Mouse (Mus musculus): ENCODE measurements around the gene Exoc6b. TPM values are rescaled to one million over a fixed set of nuclear protein-coding genes. Genes with fewer than 3 reads are reported as not detected.

Gene Exoc6b
- polyA plus RNA-seq, 1 experiment from 2014 or later, result 6.7 TPM

DNA sequence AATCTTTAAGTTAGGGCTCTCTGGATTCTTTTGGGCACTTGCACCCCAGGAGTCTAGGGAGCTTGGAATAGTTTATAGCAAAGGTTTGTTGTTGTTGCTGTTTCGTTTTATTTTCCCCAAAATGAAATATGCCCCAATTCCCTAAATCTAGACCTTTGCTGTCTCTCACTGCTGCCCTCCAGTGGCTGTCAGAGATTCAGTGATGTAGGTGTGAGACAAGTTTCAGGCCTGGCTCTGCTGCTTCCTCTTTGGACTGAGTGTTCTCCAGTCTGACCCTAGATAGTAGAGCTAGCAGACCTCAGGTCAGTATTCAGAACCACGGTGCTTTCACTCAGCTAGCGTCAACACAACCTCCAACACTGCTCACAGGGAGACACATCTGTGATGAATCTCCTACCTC, 332.4 kb downstream of the Exoc6b start:
- Histone ChIP-seq H3K4me2 (replicated peaks; ENCODE audit: low read depth) (no peak overlapping the region), H3K9ac (ENCODE audit: low read depth, low read length) (no peak overlapping the region), H3K4me1 (replicated peaks; ENCODE audit: control insufficient read depth, insufficient read depth, low read length) (no peaks in the 10 kb centered on the region), H3K27me3 (replicated peaks; ENCODE audit: control insufficient read depth, insufficient read depth, low read length) (no peaks in the 10 kb centered on the region), H3K27ac (ENCODE audit: low read depth, low read length) (no peak overlapping the region), H3K36me3 (ENCODE audit: control insufficient read depth, insufficient read depth) (no peaks in the 10 kb centered on the region), H3K4me3 (ENCODE audit: low read depth, low read length) (no peak overlapping the region), H3K9me3 (ENCODE audit: control insufficient read depth) (no peaks in the 10 kb centered on the region)
- 55% methylated on average over 3 of the region's 3 CpGs for WGBS
- TF ChIP-seq CTCF (IDR thresholded peaks at IDR 0.05; ENCODE audit: low read depth), result peak; percentile 80
- ATAC-seq, result no peak

DNA sequence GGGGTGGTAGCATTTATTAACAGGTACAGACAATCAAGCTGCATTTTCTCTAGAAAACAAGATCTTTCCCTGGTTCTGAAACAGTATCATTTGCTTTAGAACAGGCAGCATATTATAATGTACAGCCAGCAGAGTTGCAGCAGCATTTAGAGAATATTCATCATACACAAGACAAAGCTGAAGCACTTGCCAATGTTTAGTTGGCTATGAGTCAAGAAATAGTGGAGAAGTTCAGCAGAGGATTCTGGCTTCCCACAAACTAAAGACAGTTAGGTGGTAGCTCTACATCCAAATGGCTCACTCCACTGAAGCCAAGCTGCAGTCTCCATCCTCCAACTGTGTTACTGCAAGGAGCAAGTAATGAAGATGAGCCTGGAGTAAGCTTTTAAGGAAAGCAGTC, 342.4 kb downstream of the Exoc6b start:
- Histone ChIP-seq H3K9me3 (ENCODE audit: control insufficient read depth) (no peaks in the 10 kb centered on the region), H3K9ac (ENCODE audit: low read depth, low read length) (no peak overlapping the region), H3K27ac (ENCODE audit: low read depth, low read length) (no peak overlapping the region), H3K4me1 (replicated peaks; ENCODE audit: control insufficient read depth, insufficient read depth, low read length) (no peaks in the 10 kb centered on the region), H3K36me3 (ENCODE audit: control insufficient read depth, insufficient read depth) (no peaks in the 10 kb centered on the region), H3K27me3 (replicated peaks; ENCODE audit: control insufficient read depth, insufficient read depth, low read length) (no peaks in the 10 kb centered on the region), H3K4me3 (ENCODE audit: low read depth, low read length) (no peak overlapping the region), H3K4me2 (replicated peaks; ENCODE audit: low read depth) (no peak overlapping the region)
- ATAC-seq, result no peak
- TF ChIP-seq CTCF (IDR thresholded peaks at IDR 0.05; ENCODE audit: low read depth), result no peak

DNA sequence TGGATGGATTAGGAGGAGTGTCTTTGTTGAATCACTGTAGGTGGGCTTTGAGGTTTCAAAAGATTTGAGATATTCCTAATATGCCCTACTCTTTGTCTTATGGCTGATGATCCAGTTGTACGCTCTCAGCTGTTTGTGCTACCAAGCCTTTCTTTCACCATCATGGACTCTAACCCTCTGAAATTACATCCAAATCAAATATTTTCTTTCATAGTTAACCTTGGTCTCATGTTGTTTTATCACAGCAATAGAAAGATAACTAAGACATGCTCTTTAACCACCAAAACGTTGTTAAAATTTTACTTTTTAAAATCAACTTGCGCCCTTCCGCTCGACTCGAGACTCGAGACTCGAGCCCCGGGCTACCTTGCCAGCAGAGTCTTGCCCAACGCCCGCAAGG, 356.1 kb downstream of the Exoc6b start:
- WGBS, result 87% methylated on average over 11 of the region's 11 CpGs
- H3K9ac ChIP-seq (ENCODE audit: low read depth, low read length), result no peak overlapping the region

DNA sequence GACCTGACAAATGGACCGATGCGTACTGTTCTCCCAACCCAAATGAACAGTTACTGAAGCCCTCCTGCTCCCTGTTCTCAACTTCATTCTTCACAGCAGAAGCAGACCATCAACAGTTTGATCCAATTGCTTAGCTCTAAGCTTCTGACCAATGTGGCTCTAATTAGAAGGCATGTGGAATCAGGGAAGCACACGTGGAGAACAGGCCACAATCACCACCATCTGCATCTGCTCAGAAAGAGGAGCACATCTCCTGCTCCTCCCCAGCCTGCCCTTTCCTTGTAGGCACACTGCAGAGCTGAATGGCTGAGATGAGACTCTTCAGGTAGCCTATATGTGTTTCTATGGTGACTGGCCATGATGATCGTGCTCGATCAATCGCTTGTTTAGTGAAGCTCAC, 358.5 kb downstream of the Exoc6b start:
- no peaks in the 10 kb centered on the region for H3K9me3 ChIP-seq (ENCODE audit: control insufficient read depth)
- H3K9ac ChIP-seq (ENCODE audit: low read depth, low read length), result no peak overlapping the region
- H3K27ac ChIP-seq (ENCODE audit: low read depth, low read length), result no peak overlapping the region
- H3K36me3 ChIP-seq (ENCODE audit: control insufficient read depth, insufficient read depth), result no peaks in the 10 kb centered on the region
- ATAC-seq, result no peak
- 0 out of 2 replicates have a peak, but pooled peaks cover 4% of the 10 kb centered on the region for H3K4me1 ChIP-seq (replicated peaks; ENCODE audit: control insufficient read depth, insufficient read depth, low read length)
- H3K4me2 ChIP-seq (replicated peaks; ENCODE audit: low read depth), result no peak overlapping the region
- TF ChIP-seq CTCF (IDR thresholded peaks at IDR 0.05; ENCODE audit: low read depth), result no peak
- no peak overlapping the region for H3K4me3 ChIP-seq (ENCODE audit: low read depth, low read length)
- H3K27me3 ChIP-seq (replicated peaks; ENCODE audit: control insufficient read depth, insufficient read depth, low read length), result no peaks in the 10 kb centered on the region
- 54% methylated on average over 6 of the region's 6 CpGs for WGBS

More for the DNA sequence above, 356.1 kb downstream of the Exoc6b start:
- ATAC-seq, result no peak
- H3K4me3 ChIP-seq (ENCODE audit: low read depth, low read length), result no peak overlapping the region
- no peak for TF ChIP-seq CTCF (IDR thresholded peaks at IDR 0.05; ENCODE audit: low read depth)
- H3K27me3 ChIP-seq (replicated peaks; ENCODE audit: control insufficient read depth, insufficient read depth, low read length), result no peaks in the 10 kb centered on the region
- no peaks in the 10 kb centered on the region for H3K36me3 ChIP-seq (ENCODE audit: control insufficient read depth, insufficient read depth)
- H3K9me3 ChIP-seq (ENCODE audit: control insufficient read depth), result no peaks in the 10 kb centered on the region
- H3K4me1 ChIP-seq (replicated peaks; ENCODE audit: control insufficient read depth, insufficient read depth, low read length), result 0 out of 2 replicates have a peak, but pooled peaks cover 4% of the 10 kb centered on the region
- no peak overlapping the region for H3K27ac ChIP-seq (ENCODE audit: low read depth, low read length)
- H3K4me2 ChIP-seq (replicated peaks; ENCODE audit: low read depth), result no peak overlapping the region

GRCm38 (mm10) chr6:84708631-84709030, 360.7 kb downstream of the Exoc6b start:
- no peak for ATAC-seq
- H3K27ac ChIP-seq (ENCODE audit: low read depth, low read length), result no peak overlapping the region
- H3K4me2 ChIP-seq (replicated peaks; ENCODE audit: low read depth), result no peak overlapping the region
- H3K4me1 ChIP-seq (replicated peaks; ENCODE audit: control insufficient read depth, insufficient read depth, low read length), result 0 out of 2 replicates have a peak, but pooled peaks cover 4% of the 10 kb centered on the region
- no peak for TF ChIP-seq CTCF (IDR thresholded peaks at IDR 0.05; ENCODE audit: low read depth)
- WGBS, result 65% methylated on average over 4 of the region's 4 CpGs
- H3K27me3 ChIP-seq (replicated peaks; ENCODE audit: control insufficient read depth, insufficient read depth, low read length), result no peaks in the 10 kb centered on the region
- H3K4me3 ChIP-seq (ENCODE audit: low read depth, low read length), result no peak overlapping the region
- H3K9me3 ChIP-seq (ENCODE audit: control insufficient read depth), result no peaks in the 10 kb centered on the region
- H3K9ac ChIP-seq (ENCODE audit: low read depth, low read length), result no peak overlapping the region
- no peaks in the 10 kb centered on the region for H3K36me3 ChIP-seq (ENCODE audit: control insufficient read depth, insufficient read depth)

GRCm38 (mm10) chr6:84699579-84699978, 369.7 kb downstream of the Exoc6b start:
- no peak for ATAC-seq
- TF ChIP-seq CTCF (IDR thresholded peaks at IDR 0.05; ENCODE audit: low read depth), result no peak
- Histone ChIP-seq H3K9me3 (ENCODE audit: control insufficient read depth) (no peaks in the 10 kb centered on the region), H3K27me3 (replicated peaks; ENCODE audit: control insufficient read depth, insufficient read depth, low read length) (no peaks in the 10 kb centered on the region), H3K4me2 (replicated peaks; ENCODE audit: low read depth) (no peak overlapping the region), H3K36me3 (ENCODE audit: control insufficient read depth, insufficient read depth) (no peaks in the 10 kb centered on the region), H3K27ac (ENCODE audit: low read depth, low read length) (no peak overlapping the region), H3K9ac (ENCODE audit: low read depth, low read length) (no peak overlapping the region), H3K4me1 (replicated peaks; ENCODE audit: control insufficient read depth, insufficient read depth, low read length) (peaks cover 12% of the 10 kb centered on the region; the same call in 1 of the 2 replicates), H3K4me3 (ENCODE audit: low read depth, low read length) (no peak overlapping the region)
- 55% methylated on average over 5 of the region's 5 CpGs for WGBS

GRCm38 (mm10) chr6:84698288-84698673, 371.0 kb downstream of the Exoc6b start:
- Histone ChIP-seq H3K9me3 (ENCODE audit: control insufficient read depth) (no peaks in the 10 kb centered on the region), H3K4me2 (replicated peaks; ENCODE audit: low read depth) (no peak overlapping the region), H3K4me1 (replicated peaks; ENCODE audit: control insufficient read depth, insufficient read depth, low read length) (peaks cover 12% of the 10 kb centered on the region; the same call in 1 of the 2 replicates), H3K4me3 (ENCODE audit: low read depth, low read length) (no peak overlapping the region), H3K36me3 (ENCODE audit: control insufficient read depth, insufficient read depth) (no peaks in the 10 kb centered on the region), H3K9ac (ENCODE audit: low read depth, low read length) (no peak overlapping the region), H3K27me3 (replicated peaks; ENCODE audit: control insufficient read depth, insufficient read depth, low read length) (no peaks in the 10 kb centered on the region), H3K27ac (ENCODE audit: low read depth, low read length) (no peak overlapping the region)
- no peak for TF ChIP-seq CTCF (IDR thresholded peaks at IDR 0.05; ENCODE audit: low read depth)
- ATAC-seq, result no peak
- 27% methylated on average over 1 of the region's 1 CpGs for WGBS
